Mouse (Mus musculus) kidney, embryonic 16.5 days (tissue): ENCODE results near the gene Olfr1115. TPM values are rescaled to one million over a fixed set of nuclear protein-coding genes. Genes with fewer than 3 reads are reported as not detected.
"Not testable (repeated sequence)": the region's sequence is repeated elsewhere in the genome, so short reads cannot be mapped to it uniquely, and the experiment has no call there.

Experiments
- ATAC-seq: fragments of 200-750 bp; cut with Nextera tagmentation; 2 replicates; pipeline ENCODE4 v1.8.0; 2017; ENCODE audit warnings: moderate TSS enrichment; ENCODE audit not compliant: low FRiP score, low TSS enrichment
- H3K27ac ChIP-seq: fragments of 300-500 bp; sonication (generic); 2 replicates; pipeline ENCODE4 v1.5.1; 2014; ENCODE audit warnings: low read length
- H3K27me3 ChIP-seq: fragments of 300-500 bp; sonication (generic); 2 replicates; pipeline ENCODE4 v1.6.1; 2014; ENCODE audit warnings: low read length, control low read depth, mixed read lengths; ENCODE audit not compliant: insufficient read depth
- H3K36me3 ChIP-seq: fragments of 300-500 bp; sonication (generic); 2 replicates; pipeline ENCODE4 v1.6.1; 2014; ENCODE audit warnings: low read length, control low read depth, mixed read lengths; ENCODE audit not compliant: insufficient read depth
- H3K4me1 ChIP-seq: fragments of 300-500 bp; sonication (generic); 2 replicates; pipeline ENCODE4 v1.6.1; 2014; ENCODE audit warnings: low read length, control low read depth, mixed read lengths; ENCODE audit not compliant: insufficient read depth
- H3K4me2 ChIP-seq: fragments of 300-500 bp; sonication (generic); replicated peaks from 2 replicates; pipeline ENCODE4 v1.6.1; 2014; ENCODE audit warnings: low read depth, low read length
- H3K4me3 ChIP-seq: fragments of 300-500 bp; sonication (generic); 2 replicates; pipeline ENCODE4 v1.5.1; 2014; ENCODE audit warnings: mild to moderate bottlenecking, low read length
- H3K9ac ChIP-seq: fragments of 300-500 bp; sonication (generic); replicated peaks from 2 replicates; pipeline ENCODE4 v1.6.1; 2014; ENCODE audit warnings: low read length
- H3K9me3 ChIP-seq: fragments of 300-500 bp; sonication (generic); 2 replicates; pipeline ENCODE4 v1.6.1; 2016; ENCODE audit warnings: low read length, control low read depth
- WGBS: fragments of 180-500 bp; shearing (Covaris S2); extraction: QIAGEN DNeasy Blood & Tissue Kit; methylation state at CpG from one replicate; pipeline ENCODE4 v1.1.7; 2014; 5-methylcytosine and 5-hydroxymethylcytosine counted together
- microRNA-seq: library from miRNA; unstranded; fragments of <30 nt; microRNA quantifications from one replicate; pipeline ENCODE4, GENCODE M21; 2016
- polyA plus RNA-seq: library from polyadenylated mRNA; unstranded; fragments of >200 nt; fragmentation: Nextera tagmentation; extraction: Ambion mirVana; gene quantifications from 2 replicates; pipeline ENCODE4 v1.2.1, GENCODE M21; 2015

Olfr1115 gene
- polyA plus RNA-seq, result not detected in 2 replicates

- Histone ChIP-seq H3K4me1 (no peaks in the 10 kb centered on the region), H3K27ac (no peak within 1 kb of the TSS), H3K9me3 (no peaks in the 10 kb centered on the region), H3K9ac (no peak within 1 kb of the TSS), H3K4me3 (no peak within 1 kb of the TSS), H3K36me3 (no peaks in the 10 kb centered on the region), H3K4me2 (no peak within 1 kb of the TSS), H3K27me3 (no peaks in the 10 kb centered on the region)
- ATAC-seq, result no peak
- WGBS, result 76% methylated on average over 2 of the region's 2 CpGs
These were observed at the start of gene Olfr1115 for GRCm38 (mm10) chr2:87247713-87248112. TSS of gene Olfr1115 (plus strand) at chr2:87248013.

DNA sequence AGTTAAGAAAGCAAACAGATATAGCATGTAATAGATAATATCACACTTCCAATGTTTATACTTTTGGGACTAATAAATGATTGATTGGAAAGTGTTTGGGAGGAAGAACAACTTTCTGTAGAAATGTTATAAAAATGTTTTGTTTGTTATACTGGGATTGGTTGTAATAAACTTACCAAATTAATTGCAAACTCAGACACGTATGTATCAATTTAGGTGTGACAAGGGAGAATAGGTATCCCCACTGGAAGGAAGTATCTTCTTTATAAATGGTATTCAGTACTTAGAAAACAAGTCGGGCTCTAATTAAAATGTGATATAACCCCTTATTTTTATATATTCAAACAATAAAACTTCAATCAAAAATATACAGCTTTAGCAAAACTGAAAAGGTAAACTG, 39.1 kb upstream of the Olfr1115 start, which contains the start of gene Olfr1113:
Gene Olfr1113, plus strand, starts transcription at position 301 of the 400 bp plus-strand sequence.
- WGBS, result 89% methylated on average over 2 of the region's 2 CpGs
- H3K4me3 ChIP-seq, result no peak within 1 kb of the TSS
- no peaks in the 10 kb centered on the region for H3K4me1 ChIP-seq
- no peak for ATAC-seq
- no peaks in the 10 kb centered on the region for H3K36me3 ChIP-seq
- H3K27me3 ChIP-seq, result no peaks in the 10 kb centered on the region
- no peaks in the 10 kb centered on the region for H3K9me3 ChIP-seq
- no peak within 1 kb of the TSS for H3K27ac ChIP-seq
- no peak within 1 kb of the TSS for H3K4me2 ChIP-seq
- no peak within 1 kb of the TSS for H3K9ac ChIP-seq

GRCm38 (mm10) chr2:87267234-87267633, 19.4 kb downstream of the Olfr1115 start, which contains the start of gene Olfr1116:
TSS of gene Olfr1116 (plus strand) at chr2:87267534.
- ATAC-seq, result no peak
- Histone ChIP-seq H3K4me1 (no peaks in the 10 kb centered on the region), H3K27me3 (no peaks in the 10 kb centered on the region), H3K9ac (no peak within 1 kb of the TSS), H3K4me3 (no peak within 1 kb of the TSS), H3K27ac (no peak within 1 kb of the TSS), H3K4me2 (no peak within 1 kb of the TSS), H3K9me3 (no peaks in the 10 kb centered on the region), H3K36me3 (no peaks in the 10 kb centered on the region)
- WGBS, result 92% methylated on average over 1 of the region's 1 CpGs

GRCm38 (mm10) chr2:87293977-87294376, 46.2 kb downstream of the Olfr1115 start:
- not testable (repeated sequence) for H3K9ac ChIP-seq, H3K4me1 ChIP-seq, ATAC-seq, H3K27ac ChIP-seq, H3K9me3 ChIP-seq, H3K36me3 ChIP-seq, H3K27me3 ChIP-seq, H3K4me3 ChIP-seq, H3K4me2 ChIP-seq

Small RNA genes within 50 kb of the gene (microRNA-seq; reads per million reads assigned to microRNA genes)
- not detected for gene Gm27438

Other genes starting within 250 kb of the Olfr1115 start
- gene Olfr1102, start 249.6 kb upstream of the Olfr1115 start, polyA plus RNA-seq, result not detected in 2 replicates
- not detected in 2 replicates for gene Olfr1104, start 220.9 kb upstream of the Olfr1115 start, polyA plus RNA-seq
- not detected in 2 replicates for gene Olfr1105, start 211.5 kb upstream of the Olfr1115 start, polyA plus RNA-seq
- gene Olfr1106, start 195.7 kb upstream of the Olfr1115 start, polyA plus RNA-seq, result not detected in 2 replicates
- not detected in 2 replicates for gene Olfr1107, start 172.2 kb upstream of the Olfr1115 start, polyA plus RNA-seq
- not detected in 2 replicates for gene Olfr1109, start 152.0 kb upstream of the Olfr1115 start, polyA plus RNA-seq
- gene Olfr259, start 133.4 kb upstream of the Olfr1115 start, polyA plus RNA-seq, result not detected in 2 replicates
- gene Olfr1110, start 107.7 kb upstream of the Olfr1115 start, polyA plus RNA-seq, result not detected in 2 replicates
- gene Olfr1111, start 95.4 kb upstream of the Olfr1115 start, polyA plus RNA-seq, result not detected in 2 replicates
- gene Olfr1112, start 60.2 kb upstream of the Olfr1115 start, polyA plus RNA-seq, result not detected in 2 replicates
- gene Olfr1113, start 39.0 kb upstream of the Olfr1115 start, polyA plus RNA-seq, result not detected in 2 replicates
- gene Olfr1116, start 19.5 kb downstream of the Olfr1115 start, polyA plus RNA-seq, result not detected in 2 replicates
- gene Olfr1118, start 59.6 kb downstream of the Olfr1115 start, polyA plus RNA-seq, result not detected in 2 replicates
- not detected in 2 replicates for gene Olfr1120, start 106.8 kb downstream of the Olfr1115 start, polyA plus RNA-seq
- not detected in 2 replicates for gene Olfr1121, start 121.9 kb downstream of the Olfr1115 start, polyA plus RNA-seq
- gene Olfr1122, start 137.8 kb downstream of the Olfr1115 start, polyA plus RNA-seq, result not detected in 2 replicates
- gene Olfr1123, start 168.6 kb downstream of the Olfr1115 start, polyA plus RNA-seq, result not detected in 2 replicates
- gene Olfr1124, start 182.3 kb downstream of the Olfr1115 start, polyA plus RNA-seq, result 0.09 TPM in 1 of 2 replicates, not detected in the other
- gene Olfr1126, start 205.9 kb downstream of the Olfr1115 start, polyA plus RNA-seq, result not detected in 2 replicates
- not detected in 2 replicates for gene Pramel7, start 249.1 kb downstream of the Olfr1115 start, polyA plus RNA-seq